Mouse (Mus musculus): ENCODE measurements at regions not wholly inside any gene's neighbourhood (a gene's known extent, or its start where the extent isn't known, plus 50 kb on each side); places are given as distances from the start of the nearest gene placed in this dataset.

DNA sequence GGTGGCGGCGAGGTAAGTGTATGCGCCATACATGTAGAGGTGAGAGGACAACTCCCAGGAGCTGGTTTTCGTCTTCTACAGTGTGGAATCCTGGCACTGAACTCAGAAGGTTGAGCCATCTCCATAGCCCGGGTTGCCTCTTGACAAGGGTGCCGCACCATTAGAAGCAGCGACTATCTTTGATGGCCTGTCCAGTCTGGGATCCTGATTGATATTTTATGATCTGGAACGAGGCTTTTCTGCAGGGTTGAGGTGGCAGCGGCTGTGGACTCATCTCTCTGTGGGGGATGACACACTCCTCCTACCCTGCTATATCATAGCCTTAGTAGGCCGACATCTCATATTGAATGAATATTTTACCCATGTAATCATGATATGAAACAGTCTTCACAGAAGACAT, 191.0 kb upstream of the Fam241a start:
- no peak for TF ChIP-seq CTCF (IDR thresholded peaks at IDR 0.05; ENCODE audit: extremely low read depth, insufficient read length, insufficient replicate concordance, low read depth, low read length)
- TF ChIP-seq POLR2A (IDR thresholded peaks at IDR 0.05; ENCODE audit: low read depth, low read length) = no peak

All from small intestine, adult 2 months (tissue).